Mouse (Mus musculus) heart, postnatal 0 days (tissue): ENCODE measurements at regions not wholly inside any gene's neighbourhood (a gene's known extent, or its start where the extent isn't known, plus 50 kb on each side); places are given as distances from the start of the nearest gene placed in this dataset.

Experiments
- CTCF ChIP-seq: IDR thresholded peaks from 2 replicates; pipeline ENCODE4 v1.5.1; 2016; ENCODE audit warnings: antibody characterized with exemption, control low read depth, low read depth
- EP300 ChIP-seq: IDR thresholded peaks from 2 replicates; pipeline ENCODE4 v1.6.1; 2016; ENCODE audit warnings: antibody characterized with exemption, low read depth

- no peak for TF ChIP-seq CTCF
- no peak for TF ChIP-seq EP300
These were observed 56.0 kb upstream of the Ppp2r5a start for GRCm38 (mm10) chr1:191459066-191459465.
